Mouse (Mus musculus): ENCODE data around the gene Traf3ip1.

Traf3ip1 gene

DNA sequence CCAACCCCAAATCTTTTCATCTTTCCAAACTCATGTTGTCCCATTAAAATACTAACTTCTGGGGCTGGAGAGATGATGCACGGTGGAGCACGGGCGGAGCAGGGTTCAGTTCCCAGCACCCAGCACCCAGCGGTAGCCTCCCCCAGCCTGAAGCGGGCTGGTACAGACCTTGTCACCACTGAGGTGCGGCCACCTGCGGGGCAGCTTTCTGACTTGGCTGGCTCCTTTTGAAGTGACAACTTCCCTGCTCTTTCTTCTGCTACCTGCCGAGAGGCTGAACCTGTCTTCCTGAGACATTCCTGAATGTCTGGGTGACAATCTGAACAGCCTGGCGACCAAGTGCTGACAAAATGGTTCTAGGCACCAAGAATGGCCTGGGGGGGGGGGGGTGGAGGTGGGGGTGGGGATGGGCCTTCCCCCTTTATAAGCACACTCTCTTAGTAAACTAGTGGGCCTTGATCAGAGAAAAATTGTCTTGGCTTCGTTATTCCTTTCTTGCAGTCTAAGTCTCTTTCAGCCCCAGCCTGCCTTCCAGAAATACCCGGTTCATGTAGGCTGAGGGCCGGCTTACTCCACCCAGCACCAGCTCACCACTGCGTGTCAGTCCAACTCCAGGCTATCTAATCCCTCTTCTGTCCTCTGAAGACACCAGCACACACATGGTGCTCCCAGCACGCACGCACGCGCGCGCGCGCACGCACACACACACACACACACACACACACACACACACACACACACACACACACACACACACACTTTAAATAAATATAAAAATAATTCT, 43.5 kb downstream of the Traf3ip1 start:
- no peak for DNase-seq

- no peak for DNase-seq
Observed at GRCm38 (mm10) chr1:91538570-91538929, 44.1 kb downstream of the Traf3ip1 start.

GRCm38 (mm10) chr1:91539246-91539645, 44.8 kb downstream of the Traf3ip1 start:
- DNase-seq: no peak

DNA sequence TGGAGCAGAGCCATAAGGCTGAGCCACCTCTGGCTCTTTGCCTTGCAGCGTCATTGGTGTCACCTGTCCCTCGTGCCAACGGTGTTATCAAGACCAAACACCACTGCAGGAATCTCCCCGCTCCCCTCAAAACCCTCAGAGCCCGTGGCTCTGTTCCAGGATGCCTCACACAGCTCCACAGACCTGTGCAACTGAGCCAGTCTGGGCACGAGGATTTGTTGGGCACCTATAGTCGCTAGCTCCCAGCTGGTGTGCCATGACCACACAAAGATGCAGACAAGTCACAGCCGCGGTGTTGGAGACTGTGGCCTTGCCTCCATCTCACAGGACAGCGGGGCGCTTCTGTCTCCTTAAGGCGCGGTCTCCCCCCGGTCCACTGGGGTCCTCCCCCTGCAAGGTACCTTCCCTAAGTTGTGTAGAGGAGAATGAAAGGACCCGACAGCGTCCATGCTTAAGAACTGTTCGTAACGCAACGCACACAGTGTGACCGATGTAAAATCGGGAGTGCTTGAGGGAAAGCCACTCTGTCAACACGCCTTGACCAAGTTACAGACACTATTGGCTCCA, 45.3 kb downstream of the Traf3ip1 start:
- DNase-seq: peak; percentile 60

- peak; percentile 93 for DNase-seq
Observed at GRCm38 (mm10) chr1:91540271-91540826, 45.9 kb downstream of the Traf3ip1 start, which contains the start of gene Asb1. Gene Asb1, plus strand, starts transcription at chr1:91540544.

- no peak for DNase-seq
Observed at GRCm38 (mm10) chr1:91541042-91541592, 46.7 kb downstream of the Traf3ip1 start.

DNA sequence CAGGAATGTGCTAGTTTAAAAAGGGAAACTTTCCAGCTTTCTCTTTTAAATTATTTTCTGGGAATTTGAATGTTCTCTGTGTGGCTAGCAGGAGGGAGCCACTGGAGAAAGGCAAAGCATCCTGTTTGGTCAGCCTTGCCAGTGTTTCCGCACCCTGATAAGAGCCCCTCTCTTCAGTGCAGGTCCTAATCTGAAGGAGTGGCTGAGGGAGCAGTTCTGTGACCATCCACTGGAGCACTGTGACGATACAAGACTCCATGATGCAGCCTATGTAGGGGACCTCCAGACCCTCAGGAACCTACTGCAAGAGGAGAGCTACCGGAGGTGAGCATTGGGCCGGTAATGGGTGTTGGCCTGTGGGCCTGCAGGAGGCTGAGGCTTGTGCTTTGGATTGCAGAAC, 49.5 kb downstream of the Traf3ip1 start:
- no peak for DNase-seq

DNA sequence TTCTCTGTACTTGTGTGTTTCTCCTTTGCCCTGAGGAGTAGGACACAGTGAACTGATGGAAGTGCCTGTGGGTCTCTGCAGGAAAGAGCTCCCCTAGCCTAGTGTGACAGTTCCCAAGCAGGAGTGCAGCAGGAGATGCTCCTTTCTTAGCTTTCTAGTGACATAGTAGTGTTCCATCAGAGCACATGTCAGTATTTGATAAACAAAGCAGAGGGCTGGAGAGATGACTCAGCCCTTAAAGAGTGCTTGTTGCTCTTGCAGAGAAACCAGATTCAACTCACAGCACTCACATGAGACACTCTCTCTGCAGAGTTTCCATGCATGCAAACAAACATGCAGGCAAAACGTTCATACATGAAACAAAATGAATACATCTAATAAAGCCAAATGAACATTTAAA, 50.8 kb downstream of the Traf3ip1 start:
- no peak for DNase-seq

DNA sequence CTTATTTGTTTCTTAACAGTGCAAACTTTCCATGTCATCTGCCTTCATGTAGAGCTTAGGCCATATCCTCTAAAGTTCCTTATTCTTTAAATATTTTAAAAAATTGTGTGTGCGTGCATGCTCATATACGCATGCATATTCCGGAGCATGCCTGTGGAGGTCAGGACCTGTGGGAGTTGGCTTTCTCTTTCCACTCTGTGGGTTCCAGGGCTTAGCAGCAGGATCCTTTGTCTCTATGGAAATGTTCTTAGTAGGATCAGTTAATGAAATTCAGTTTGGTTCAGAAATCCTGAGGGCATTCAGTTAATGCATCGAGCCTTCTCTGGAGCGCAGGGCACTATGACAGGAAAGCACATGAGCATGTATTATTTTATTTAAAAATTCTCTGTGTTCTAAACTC, 53.1 kb downstream of the Traf3ip1 start:
- no peak for DNase-seq

GRCm38 (mm10) chr1:91549073-91549472, 54.6 kb downstream of the Traf3ip1 start:
- DNase-seq: no peak

DNA sequence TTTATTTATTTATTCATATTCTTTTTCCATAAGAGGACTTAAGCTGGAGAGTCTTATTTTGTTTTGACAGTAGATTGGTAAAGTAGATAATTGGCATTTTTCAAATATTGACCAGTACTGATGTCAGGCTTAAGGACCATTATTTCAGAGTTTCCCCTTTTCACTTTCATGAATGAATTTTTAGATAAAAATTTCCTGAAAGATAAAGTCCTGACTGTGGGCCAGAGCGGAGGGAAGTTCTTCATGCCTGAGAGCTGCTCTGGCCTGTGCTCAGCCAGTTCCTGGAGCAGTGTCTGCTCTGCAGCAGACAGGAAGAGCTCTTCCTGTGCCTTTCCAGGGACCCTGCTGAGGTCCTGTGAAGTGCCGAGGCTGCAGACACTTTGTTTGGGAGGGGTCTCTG, 62.7 kb downstream of the Traf3ip1 start:
- no peak for DNase-seq

DNA sequence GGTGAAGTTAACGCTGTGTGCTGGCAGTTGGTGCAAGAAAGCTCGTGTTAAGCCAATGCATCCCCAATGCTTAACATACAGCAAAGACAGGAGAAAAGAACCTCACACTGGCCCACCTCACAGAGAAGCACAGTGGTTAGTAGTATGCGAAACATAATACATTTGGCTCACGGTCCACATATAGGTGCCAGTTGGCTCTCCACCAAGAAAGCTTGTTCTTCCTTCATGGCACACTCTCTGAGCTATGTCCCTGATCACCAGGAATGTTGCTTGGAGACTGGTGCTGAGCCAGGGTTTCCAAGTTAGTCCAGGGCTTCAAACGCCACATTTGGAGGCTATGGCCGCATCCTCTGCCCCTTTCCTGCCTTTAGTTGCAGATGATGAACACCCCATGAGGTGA, 66.8 kb downstream of the Traf3ip1 start:
- no peak for DNase-seq

DNA sequence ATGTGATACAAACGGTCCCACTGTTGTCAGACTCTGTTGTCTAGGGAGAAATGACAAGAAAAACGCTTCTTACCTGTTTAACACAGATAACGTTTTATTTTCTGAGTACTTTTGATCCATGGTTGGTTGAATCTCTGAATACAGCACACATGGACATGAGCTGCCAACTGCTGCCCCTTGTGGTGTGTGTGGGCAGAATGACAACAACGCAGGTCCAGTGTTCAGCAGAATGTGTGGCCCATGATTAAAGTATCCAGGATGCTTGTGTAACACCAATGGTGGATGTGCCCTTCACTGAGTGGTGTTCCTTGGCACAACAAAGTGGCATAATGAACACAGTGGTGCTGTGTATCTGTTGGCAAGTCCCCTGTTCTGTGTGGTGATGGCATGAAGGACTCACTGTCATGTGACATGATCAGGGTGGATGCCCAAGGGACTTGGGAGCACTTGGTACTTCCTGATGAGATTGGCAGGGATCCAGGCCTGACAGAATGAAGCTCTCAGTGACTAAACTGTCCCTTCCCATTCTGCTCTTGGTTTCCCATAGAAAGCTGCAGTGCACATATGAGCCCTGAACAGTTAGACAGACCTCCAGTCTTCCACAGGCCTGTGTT, 68.6 kb downstream of the Traf3ip1 start:
- no peak for DNase-seq

- no peak for DNase-seq
Observed at GRCm38 (mm10) chr1:91564004-91564403, 69.6 kb downstream of the Traf3ip1 start.

DNA sequence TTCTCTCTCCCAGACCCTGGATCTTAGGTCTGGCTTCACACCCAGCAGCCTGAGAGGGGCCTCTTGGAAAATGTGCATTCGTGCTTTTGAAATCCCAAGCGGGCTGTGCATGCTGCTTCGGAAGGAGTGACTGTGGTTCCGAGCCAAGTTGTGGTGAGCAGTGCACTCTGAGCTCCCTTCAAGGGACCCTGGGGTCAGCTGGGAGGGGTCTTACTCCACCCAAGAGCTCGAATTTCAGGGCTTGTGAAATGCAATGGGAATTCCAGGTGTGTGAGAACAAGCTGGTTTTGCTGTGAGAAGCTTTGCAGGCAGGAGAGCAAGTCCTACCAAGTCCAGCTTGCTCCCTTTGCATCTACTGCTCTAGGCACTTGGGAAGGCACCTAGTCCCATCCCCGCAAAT, 70.2 kb downstream of the Traf3ip1 start:
- DNase-seq: no peak

DNA sequence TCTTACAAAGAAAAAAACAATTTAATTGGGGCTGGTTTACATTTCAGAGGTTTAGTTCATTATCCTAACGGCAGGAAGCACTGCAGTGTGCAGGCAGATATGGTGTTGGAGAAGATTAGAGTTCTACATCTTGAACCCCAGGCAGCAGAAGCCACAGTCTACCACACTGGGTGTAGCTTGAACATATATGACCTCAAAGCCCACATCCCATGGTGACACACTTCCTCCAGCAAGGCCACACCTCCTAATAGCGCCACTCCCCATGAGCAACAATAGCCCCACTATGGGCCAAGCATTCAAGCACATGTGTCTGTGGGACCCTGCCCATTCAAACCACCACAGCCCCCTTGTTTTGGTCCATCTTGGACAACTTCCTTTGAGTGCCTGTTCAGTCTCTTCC, 72.8 kb downstream of the Traf3ip1 start:
- DNase-seq: no peak

DNA sequence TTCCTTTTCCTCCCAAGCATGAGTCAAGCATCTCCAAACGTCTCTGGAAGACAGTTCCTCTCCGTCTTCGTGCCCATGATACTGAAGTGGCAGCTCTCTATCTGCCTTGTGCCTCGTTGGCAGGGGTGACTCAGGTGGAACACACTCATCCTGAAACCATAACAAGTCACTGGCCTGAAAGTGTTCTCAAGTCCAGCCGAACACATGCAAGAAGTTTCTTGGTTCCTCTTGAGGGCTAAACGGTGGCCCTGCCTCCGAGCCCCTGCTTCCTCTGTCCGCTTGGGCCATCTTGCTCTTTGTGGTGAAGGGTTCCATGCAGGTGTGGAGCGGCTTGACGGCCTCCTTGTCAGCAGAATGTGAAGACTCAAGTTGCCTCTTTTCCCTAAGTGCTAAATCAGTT, 78.0 kb downstream of the Traf3ip1 start:
- DNase-seq: no peak

DNA sequence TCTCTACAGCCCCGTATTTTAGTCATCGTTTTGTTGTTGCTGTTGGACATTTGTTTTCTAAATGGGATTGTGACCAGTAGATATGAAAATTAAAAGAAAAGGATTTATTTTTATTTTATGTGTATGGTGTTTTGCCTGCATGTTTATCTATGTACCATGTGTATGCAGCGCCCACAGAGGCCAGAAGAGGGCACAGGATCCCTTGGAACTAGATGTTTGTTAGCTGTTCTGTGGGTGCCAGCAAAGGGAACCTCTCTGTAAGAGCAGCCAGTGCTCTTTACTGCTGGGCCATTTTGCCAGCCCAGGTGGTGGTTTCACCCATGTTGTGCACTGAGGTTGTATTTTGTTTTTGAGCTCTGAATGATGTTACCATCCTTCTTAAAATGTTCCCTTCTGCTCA, 79.8 kb downstream of the Traf3ip1 start:
- DNase-seq: peak; percentile 21

- no peak for DNase-seq
Observed at GRCm38 (mm10) chr1:91577883-91578517, 83.6 kb downstream of the Traf3ip1 start.

Measured in cerebellum, adult 9-10 months (tissue).